Mouse (Mus musculus) lung, postnatal 25 days (tissue): ENCODE measurements at regions not wholly inside any gene's neighbourhood (a gene's known extent, or its start where the extent isn't known, plus 50 kb on each side); places are given as distances from the start of the nearest gene placed in this dataset.
A peak's percentile ranks its signal among the peaks of the same experiment; 100 is the strongest.

ENCODE experiments used
- DNase-seq: peaks from one replicate; pipeline ENCODE4 v3.0.0; 2022; ENCODE audit warnings: low spot score

DNA sequence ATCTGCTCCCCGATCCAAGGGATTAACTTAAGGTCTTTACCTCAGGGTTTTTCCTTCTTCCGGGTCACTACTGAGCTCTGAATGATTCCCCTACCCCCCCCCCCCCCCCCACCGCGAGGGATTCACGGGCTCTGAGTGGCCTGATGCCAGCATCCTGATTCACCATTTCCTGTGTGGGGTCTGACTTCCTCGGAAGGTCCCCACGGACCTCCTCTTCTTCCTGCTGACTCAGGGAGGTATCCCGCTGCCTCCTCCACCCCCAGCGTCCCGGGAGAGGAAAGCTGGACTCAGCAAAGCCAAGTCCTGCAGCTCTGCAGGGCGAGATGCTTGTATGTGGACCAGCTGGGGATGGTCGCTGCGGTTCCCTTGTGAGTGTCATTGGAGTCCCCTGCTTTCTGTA lies 110.5 kb upstream of the Zfp217 start:
- DNase-seq: no peak

DNA sequence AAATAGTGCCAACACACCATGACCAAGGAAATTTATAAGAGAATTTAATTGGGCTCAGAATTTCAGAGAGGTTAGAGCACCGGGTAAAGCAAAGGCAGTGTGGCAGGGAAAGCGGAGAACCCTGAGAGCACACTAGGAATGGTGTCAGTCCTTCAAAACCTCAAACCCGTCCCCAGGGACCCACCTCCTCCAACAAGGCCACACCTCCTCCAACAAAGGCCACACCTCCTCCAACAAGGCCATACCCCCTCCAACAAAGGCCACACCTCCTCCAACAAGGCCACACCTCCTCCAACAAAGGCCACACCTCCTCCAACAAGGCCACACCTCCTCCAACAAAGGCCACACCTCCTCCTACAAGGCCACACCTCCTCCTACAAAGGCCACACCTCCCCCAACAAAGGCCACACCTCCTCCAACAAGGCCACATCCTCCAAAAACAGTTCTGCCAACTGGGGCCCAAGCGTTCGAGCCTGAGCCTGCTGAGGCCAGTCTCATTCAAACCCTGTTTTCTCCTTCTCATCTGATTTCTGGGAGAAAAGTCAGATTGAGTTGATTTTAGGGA lies 109.8 kb upstream of the Zfp217 start:
- DNase-seq: no peak

DNA sequence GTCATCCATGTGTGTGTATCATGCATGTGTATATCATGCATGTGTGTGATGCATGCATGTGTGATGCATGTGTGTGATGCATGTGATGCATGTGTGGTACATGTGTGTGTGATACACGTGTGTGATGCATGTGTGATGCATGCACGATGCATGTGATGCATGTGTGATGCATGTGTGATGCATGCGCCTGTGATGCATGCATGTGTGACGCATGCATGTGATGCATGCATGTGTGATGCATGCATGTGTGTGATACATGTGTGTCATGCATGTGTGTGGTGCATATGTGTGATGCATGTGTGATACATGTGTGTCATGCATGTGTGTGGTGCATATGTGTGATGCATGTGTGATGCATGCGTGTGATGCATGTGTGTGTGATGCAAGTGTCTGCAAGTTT lies 108.1 kb upstream of the Zfp217 start:
- no peak for DNase-seq

DNA sequence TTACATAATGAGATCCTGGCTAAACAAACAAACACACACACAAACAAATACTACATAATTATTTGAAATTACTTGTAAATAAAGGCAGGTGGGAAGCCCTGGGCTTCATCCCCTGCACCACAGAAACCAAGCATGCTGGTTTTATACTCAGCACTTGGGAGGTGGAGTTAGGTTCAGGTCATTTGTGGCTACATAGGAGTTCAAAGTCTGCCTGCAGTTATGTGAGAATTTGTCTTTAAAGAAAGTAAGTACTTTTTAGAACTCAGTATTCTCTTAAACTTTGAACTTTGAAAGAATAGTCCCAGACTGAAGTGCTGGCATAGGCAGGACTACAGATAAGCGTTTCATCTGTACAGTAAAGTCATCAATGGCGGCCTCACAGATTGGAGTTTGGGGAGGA lies 107.6 kb upstream of the Zfp217 start:
- no peak for DNase-seq

DNA sequence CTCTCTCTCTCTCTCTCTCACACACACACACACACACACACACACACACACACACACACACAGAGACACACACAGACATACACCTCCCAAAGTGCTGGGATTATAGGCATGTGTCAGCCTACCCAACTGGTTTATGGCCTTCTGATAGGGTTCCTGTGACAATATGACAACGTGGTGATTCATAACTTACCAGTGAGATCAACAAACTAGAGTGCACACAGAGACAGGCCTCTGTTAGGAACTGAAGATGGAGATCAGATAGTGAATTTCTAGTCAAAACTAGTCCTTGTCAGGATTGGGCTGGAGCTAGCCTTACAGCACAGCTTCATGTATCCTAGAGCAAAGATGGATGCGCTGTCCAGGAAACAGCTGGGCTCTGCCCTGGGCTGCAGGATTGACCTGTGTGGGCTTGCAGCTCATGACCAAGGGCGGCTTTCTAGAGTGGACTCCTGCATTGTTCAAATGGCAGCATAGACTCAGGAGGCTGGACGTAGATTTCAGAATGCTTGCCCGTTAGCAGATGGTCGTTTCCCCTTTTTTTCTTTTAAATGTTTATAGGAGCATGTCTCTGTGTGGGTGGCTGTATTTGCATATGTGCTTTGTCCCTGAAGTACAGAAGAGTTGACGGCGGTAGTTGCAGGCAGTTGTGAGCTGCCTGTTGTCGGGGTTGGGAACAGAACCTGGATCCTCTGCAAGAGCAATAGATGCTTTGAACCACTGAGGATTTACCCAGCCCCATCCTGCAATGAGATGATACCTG lies 106.0 kb upstream of the Zfp217 start:
- DNase-seq: no peak

DNA sequence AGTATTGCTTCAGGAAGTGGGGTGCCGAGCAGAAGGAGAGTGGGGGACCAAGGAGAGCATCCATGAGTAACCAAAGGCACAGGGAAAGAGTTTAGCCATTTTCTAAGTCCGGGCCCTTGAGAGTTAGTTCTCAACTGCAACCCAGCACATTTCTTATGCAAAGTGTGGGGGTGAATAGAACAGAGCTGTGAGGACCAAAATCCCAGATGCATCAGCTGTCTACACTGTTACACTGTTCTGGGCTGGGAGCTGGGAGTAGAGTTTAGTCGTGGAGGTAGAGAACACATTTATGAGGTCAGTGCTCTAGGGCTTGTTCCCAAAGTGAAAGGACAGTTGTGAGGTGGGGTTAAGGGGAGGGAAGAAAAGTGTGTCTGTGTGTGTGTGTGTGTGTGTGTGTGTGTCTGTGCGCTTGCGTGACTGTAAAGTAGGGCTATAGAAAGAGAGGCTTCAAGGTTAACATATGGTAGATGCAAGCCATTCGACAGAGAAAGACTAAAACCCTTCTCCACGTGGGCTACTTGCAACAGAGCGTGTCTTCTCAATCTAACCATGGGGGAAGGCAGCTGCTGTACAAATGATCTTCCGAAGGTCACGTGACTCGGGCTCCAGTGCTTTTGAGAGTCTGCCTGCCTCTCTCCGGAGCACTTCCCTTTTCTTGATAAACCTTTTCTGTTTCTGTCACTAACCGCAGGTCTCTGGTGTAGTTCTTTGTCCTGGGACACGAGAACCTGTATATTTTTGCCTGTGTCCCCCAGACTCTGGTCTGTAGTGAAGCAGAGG lies 104.5 kb upstream of the Zfp217 start:
- peak; percentile 84 for DNase-seq

DNA sequence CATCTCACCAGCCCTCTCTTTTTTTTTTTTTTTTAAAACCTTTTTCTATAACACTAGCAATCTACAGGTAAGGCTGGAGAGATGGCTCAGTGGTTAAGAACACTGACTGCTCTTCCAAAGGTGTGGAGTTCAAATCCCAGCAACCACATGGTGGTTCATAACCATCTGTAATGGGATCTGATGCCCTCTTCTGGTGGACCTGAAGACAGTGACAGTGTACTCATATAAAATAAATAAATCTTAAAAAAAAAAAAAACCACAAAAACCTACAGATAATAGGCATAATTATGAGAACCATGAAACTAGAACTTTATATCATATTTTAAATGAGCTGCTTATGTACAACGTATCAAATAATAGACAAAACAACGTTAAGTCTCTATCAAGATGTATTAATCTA lies 102.8 kb upstream of the Zfp217 start:
- DNase-seq: no peak

DNA sequence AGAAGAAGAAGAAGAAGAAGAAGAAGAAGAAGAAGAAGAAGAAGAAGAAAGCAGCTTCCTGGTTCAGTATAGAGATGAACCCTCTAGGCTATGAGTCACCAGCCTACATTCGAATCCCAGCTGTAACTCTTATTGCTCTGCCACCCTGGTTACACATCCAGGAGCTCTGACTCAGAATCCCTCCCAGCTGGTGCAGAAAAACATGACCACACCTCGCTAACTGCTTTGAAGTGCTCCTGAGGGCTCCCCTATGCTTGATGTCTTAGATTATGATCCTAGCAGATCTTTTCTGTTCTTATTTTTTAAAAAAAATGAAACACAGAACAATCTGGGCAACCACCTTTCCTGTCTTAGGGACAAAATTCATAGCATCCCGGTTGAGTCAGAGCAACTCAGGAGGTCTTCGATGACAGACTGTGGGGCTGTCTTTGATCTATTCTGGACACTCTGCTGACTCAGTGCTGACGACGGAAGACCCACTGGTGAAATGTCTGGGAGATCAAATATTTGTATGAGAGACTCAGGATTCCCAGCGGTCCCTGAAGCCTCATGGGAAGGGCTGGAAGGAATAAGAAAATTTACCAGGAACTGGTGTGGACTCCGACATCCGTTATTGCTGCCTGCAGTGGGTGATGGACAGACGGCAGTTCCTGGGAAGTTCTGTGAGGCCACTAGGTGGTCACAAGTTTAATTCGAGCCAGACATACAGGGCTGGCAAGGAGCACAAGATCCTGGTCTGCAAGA lies 100.0 kb upstream of the Zfp217 start:
- no peak for DNase-seq

DNA sequence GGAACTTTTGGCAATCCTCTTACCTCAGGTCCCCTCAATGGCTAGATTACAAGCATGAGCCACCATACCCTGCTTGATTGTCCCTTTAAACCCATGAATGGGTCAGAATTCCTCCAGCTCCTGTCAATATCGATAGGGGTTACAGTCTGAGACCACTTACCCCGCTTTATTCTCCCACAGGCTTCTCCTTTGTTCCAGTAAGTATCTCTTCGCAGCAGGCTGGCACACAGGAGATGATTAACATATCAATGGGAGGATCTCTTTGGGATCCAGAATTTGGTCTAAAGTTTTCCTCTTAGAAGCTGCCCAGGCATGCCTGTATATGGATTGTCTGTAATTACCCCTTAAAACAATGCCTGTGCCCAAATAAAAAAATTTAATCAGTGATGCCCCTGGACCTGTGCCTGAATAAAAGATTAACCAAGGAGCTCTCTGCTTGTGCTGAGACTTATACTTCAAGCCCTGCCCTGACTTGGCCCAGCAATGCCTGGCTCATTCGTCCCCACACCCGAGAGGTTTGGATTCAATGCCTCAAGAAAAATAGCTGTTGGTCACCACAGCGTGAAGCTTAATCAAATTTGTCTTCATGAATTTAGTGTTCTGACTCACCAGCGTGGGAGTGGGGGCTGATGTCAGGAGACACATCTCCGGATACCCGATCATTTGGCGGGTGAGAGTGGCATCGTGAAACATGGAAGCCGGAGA lies 97.9 kb upstream of the Zfp217 start:
- DNase-seq: no peak

DNA sequence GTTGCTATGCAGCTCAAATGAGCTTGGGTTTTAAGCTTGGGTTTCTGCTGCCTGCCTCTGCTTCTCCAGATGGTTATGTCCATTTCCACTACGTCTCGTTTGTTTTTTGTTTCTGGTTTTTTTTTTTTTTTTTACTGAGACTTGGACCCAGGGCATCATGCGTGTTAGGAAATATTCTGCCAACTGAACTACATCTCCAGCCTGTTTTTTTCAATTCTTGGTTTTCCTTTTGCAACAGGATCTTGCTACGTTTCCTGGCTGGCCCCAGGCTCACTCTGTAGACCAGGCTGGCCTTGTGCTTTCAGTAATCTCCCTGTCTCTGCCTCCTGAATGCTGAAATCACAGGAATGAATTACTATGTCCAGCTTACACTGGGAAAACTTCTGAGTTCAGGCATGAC lies 96.2 kb upstream of the Zfp217 start:
- no peak for DNase-seq

DNA sequence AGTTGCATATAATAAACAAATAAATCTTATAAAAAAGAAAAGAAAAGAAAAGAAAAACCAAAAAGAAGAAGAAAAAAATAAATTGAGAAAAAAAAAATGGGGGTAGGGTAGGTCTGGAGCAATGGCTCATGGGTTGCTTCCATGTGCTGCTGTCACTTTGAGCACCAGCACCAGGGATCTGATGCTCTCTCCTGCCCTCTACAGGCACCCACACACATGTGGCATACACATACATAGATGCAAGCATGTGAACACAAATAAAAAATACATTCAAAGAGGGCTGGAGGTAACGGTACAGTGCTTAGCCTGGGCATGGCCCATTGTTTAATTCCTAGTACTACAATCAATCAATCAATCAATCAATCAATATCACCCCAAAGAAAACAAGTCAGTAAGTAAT lies 90.1 kb upstream of the Zfp217 start:
- no peak for DNase-seq

DNA sequence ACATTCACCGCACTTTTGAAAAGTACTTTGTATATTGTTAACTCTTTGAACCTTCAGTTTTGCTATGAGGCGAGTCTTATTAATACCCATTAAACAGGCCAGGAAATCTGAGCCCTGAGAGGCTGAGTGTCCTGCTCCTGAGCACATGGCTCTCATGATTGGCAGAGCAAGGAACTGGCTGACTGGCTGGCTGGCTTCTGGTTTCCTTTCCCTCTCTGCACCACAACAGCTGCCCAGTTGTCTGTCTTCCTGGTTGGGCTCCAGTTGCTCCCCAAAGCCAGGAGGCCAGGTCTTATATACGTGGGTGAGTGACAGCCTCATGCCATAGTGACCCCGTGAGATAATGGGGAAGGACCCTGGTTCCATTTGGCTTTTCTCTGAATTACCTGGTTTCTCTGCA lies 85.5 kb upstream of the Zfp217 start:
- no peak for DNase-seq

DNA sequence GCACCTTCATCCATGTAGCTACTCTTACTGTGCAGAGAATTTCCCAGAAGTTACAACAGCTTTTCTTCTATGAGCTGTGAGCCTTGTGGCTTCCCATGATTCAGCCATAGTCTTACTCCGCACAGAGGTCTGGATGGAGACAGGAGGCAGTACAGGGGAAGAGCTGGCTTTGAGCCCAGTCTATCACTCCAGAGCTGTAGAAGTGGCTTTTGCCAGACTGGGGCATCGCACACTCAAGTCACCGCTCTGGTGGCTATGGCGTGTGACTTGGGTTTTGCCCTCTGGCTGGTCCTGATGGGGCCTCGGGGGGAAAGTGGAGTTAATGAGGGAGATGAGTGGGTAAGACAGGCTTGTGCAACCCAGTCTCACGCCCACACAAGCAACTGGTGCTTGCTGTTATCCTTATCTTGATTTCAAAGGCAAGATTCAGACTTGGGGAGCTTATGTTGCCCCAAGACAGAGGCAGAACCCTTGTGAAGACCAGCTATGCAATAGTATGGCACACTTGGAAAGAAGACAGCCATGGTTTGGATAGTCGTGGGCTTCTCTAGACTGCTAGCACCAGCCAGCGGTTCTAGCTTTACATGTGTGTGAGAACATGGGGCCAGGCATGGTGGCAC lies 81.7 kb upstream of the Zfp217 start:
- no peak for DNase-seq

DNA sequence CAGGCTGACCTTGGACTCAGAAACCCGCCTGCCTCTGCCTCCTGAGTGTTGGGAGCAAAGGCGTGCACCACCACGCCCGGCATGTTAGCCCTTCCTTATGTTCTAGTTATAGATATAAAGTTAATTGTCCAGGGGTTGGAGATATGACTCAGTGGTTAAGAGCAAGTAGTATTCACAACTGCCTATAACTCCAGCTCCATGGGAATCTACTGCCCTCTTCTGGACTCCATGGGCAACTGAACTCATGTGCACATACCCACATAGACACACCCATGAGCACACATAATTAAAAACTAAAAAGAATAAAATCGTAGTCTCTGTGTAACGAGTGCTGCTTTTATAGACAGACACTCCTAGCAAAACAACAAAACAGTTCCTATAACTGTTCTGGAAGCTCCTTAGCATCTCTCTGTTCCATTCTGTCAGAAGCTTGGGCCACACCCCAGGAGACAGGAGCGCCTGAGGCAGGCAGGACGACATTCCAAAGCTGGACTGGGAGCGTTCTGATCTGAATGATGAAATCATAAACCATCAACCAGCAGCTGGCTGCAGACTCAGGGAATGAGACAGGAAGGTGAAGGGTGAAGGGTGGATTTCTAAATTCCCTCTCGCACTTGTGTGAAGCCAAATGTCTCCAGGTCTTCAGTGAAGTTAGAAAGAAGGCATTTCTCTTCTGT lies 80.6 kb upstream of the Zfp217 start:
- DNase-seq: no peak

DNA sequence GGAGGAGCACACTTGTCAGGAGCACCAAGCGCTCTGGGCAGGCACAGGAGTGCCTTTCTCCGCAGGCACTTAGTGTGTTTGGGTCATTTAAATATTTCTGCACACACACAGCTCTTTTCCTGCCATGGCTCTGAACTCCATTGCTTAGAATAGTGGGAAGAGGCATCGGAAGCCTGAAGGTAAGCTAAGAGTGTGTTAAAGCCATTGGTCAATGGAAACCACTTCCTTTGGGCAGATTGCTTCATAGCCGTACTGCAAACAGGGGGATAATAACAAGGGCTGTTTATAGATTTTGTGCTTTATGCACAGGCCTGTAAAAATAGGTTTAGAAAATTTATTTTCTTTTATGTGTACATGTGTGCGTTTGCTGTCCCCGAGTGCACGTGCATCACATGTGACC lies 76.0 kb upstream of the Zfp217 start:
- DNase-seq: no peak

DNA sequence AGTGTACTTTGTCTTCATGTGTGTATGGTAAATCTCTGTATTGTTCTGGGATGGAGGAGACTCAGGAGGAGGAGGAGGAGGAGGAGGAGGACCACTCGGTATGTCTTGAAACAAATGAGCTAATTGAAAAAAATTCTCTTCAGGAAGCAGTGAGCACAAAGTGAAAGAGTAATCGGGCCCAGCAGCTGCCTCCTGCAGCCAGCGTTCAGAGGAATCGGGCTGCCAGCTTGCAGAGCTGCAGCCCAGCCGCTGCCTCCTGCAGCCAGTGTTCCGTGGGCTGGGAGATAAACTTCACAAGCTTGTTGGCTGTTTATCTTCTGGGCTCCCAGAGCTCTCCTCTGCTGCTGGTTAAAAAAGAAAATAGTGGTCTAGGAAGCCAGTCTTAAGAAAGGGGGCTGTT lies 74.9 kb upstream of the Zfp217 start:
- no peak for DNase-seq

DNA sequence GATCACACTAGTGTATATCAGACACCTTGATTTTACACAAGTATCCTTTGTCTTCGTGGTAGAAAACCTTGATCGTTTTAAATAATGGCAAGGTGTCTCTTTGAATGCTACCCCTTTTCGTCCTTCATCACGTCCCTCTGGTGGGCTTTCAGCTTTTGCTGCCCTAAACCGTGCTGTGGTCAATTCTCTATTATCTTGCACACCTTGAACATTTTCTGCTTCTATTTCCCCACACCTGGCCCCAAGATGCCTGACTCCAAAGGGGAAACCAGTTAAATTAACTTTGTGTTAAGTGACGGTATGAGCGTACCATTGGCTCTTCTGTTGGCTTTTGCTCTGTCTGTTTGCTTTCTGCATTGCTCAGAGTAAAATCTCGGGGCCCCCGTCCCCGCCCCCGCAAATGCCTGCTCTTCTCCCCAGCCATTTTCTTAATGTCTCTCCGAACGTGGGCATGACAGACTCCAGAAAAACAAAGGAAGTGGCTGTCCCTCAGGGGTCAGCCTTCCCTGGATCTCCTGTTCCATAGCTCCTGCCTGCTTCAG lies 74.2 kb upstream of the Zfp217 start:
- DNase-seq: no peak

DNA sequence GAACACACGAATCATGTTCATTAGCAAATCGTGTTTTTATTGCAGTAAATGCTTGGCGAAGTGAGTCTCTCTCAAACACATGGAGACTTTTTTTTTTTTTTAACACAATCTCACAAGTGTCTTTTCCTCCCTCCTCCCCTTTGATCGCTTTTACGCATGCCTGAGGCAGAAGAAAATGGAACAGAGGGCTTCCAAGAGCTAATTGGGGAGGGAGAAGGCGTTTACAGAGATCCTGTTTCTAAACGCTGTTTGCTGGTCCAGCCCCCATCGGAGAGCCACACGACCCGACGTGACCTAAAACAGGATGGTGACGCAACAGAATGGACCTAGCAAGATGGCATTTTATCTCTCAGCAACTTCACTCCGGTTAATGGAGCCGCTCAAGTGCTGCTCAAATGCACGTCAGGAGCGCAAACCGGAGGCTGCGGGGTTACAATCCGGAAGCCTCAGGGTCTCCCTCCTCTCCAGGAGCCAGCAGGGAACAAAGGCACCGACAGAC lies 73.0 kb upstream of the Zfp217 start:
- DNase-seq: peak; percentile 73

DNA sequence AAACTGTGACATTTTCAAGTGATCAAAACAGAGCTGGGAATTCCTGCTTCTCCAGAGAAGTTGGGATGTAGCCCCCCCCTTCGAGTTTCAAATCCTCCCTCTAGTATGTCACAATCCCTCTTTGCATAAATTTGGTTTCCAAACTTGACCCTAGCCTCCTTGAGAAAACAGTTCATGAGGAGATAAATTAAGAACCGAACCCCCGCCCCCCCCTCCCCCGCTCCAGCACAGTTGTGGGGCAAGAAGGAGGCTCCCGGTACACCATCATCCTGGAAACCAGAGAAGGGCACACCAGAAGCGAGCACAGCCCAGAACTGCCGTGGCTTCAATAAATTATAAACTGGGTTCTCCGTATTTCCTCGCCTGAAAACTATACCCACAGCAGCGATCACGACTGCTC lies 72.5 kb upstream of the Zfp217 start:
- no peak for DNase-seq

DNA sequence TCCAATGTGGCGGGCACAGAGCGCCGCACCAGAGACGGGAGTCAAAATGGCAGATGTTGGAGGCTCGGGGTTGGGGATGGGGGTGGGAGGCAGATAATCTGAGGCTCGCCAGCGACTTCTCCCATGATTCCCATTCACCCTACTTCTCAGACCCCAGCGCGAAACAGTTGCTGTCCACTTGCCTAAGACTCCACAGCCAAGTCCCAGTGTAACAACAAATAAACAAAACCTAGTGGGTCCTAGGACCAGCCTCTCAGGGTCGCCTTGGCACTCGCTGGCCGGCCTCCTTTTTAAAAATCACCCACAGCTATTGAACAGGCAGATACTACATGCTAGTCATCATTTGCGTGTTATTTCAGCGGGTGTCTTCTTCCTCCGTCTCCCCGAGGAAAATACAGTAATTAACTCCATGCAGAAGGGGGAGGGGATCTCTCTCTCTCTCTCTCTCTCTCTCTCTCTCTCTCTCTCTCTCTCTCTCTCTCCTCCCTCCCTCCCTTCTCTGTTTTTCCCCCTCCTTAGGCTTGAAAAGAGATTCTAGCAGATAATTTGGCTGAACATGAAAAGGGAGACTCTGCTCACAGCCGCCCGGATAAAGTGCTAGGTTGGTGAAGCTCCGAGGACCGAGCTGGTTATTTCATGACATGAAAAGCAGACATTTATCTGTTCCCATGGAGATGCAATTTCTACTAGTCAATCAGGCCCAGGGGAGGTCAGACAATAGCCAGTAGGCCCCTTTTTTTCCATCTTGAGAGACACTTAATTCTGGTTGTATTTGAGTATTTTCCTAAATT lies 71.9 kb upstream of the Zfp217 start:
- no peak for DNase-seq
